Mouse (Mus musculus) erythroblast, embryonic 14.5 days (primary cell): Measurements from ENCODE around the gene Bmp8b. TPM values are rescaled to one million over a fixed set of nuclear protein-coding genes. Genes with fewer than 3 reads are reported as not detected.
A peak's percentile ranks its signal among the peaks of the same experiment; 100 is the strongest.

Experiments
- H3K27me3 ChIP-seq: 2 replicates; pipeline ENCODE4 v1.6.1; 2012; ENCODE audit warnings: inconsistent platforms; ENCODE audit not compliant: control insufficient read depth
- H3K36me3 ChIP-seq: 2 replicates; pipeline ENCODE4 v1.6.1; 2012; ENCODE audit warnings: mild to moderate bottlenecking, inconsistent platforms; ENCODE audit not compliant: control insufficient read depth
- H3K4me1 ChIP-seq: 2 replicates; pipeline ENCODE4 v1.6.1; 2012; ENCODE audit warnings: inconsistent platforms; ENCODE audit not compliant: control insufficient read depth
- H3K4me3 ChIP-seq: replicated peaks from 2 replicates; pipeline ENCODE3; 2012; ENCODE audit warnings: moderate library complexity, mild to moderate bottlenecking, inconsistent platforms
- H3K9me3 ChIP-seq: 2 replicates; pipeline ENCODE4 v1.6.1; 2012; ENCODE audit warnings: low read length, inconsistent platforms, mixed read lengths; ENCODE audit not compliant: control insufficient read depth
- GATA1 ChIP-seq: IDR thresholded peaks from 2 replicates; pipeline ENCODE4 v1.6.1; 2012; ENCODE audit warnings: low read length, inconsistent platforms, mixed read lengths
- TAL1 ChIP-seq: IDR thresholded peaks from 3 replicates; pipeline ENCODE4 v1.6.1; 2012; ENCODE audit warnings: low read length, inconsistent platforms, mixed read lengths
- polyA plus RNA-seq: library from polyadenylated mRNA; stranded (reverse); fragments of >175 nt; gene quantifications from 2 replicates; pipeline ENCODE4 v1.2.3, GENCODE M21; 2012

Bmp8b gene
- polyA plus RNA-seq, 1 experiment, result not detected

- peaks cover 75% of the 10 kb centered on the region for H3K36me3 ChIP-seq
- no peak overlapping the region for H3K4me3 ChIP-seq
- H3K27me3 ChIP-seq, result no peaks in the 10 kb centered on the region
- no peaks in the 10 kb centered on the region for H3K4me1 ChIP-seq
- TF ChIP-seq TAL1, result no peak
- no peak for TF ChIP-seq GATA1
- no peaks in the 10 kb centered on the region for H3K9me3 ChIP-seq
These were observed 22.1 kb downstream of the Bmp8b start for GRCm38 (mm10) chr4:123127051-123127450.

GRCm38 (mm10) chr4:123137551-123137950 is 32.6 kb downstream of the Bmp8b start:
- H3K27me3 ChIP-seq, result no peaks in the 10 kb centered on the region
- H3K4me3 ChIP-seq, result no peak overlapping the region
- no peaks in the 10 kb centered on the region for H3K9me3 ChIP-seq
- peaks cover 27% of the 10 kb centered on the region for H3K4me1 ChIP-seq
- H3K36me3 ChIP-seq, result peaks cover 42% of the 10 kb centered on the region
- TF ChIP-seq GATA1, result no peak
- TF ChIP-seq TAL1, result no peak

- H3K4me1 ChIP-seq, result peaks cover 27% of the 10 kb centered on the region
- no peaks in the 10 kb centered on the region for H3K27me3 ChIP-seq
- H3K36me3 ChIP-seq, result peaks cover 24% of the 10 kb centered on the region
- TF ChIP-seq GATA1 (no peak), TAL1 (no peak)
- H3K9me3 ChIP-seq, result no peaks in the 10 kb centered on the region
- peak within 1 kb of the TSS; percentile 92 for H3K4me3 ChIP-seq
These were observed 34.7 kb downstream of the Bmp8b start, which contains the start of gene Ppie for GRCm38 (mm10) chr4:123139513-123140154. Gene Ppie, minus strand, starts transcription at chr4:123139951.

- Histone ChIP-seq H3K27me3 (peaks cover 18% of the 10 kb centered on the region), H3K4me1 (no peaks in the 10 kb centered on the region)
These were observed 42.6 kb downstream of the Bmp8b start for GRCm38 (mm10) chr4:123147446-123148150.

GRCm38 (mm10) chr4:123152003-123152402 is 47.0 kb downstream of the Bmp8b start:
- Histone ChIP-seq H3K4me1 (no peaks in the 10 kb centered on the region), H3K4me3 (no peak overlapping the region), H3K36me3 (no peaks in the 10 kb centered on the region), H3K9me3 (no peaks in the 10 kb centered on the region), H3K27me3 (peaks cover 10% of the 10 kb centered on the region)
- no peak for TF ChIP-seq GATA1
- no peak for TF ChIP-seq TAL1

More at GRCm38 (mm10) chr4:123147446-123148150, 42.6 kb downstream of the Bmp8b start:
- TF ChIP-seq TAL1 (no peak), GATA1 (no peak)
- H3K4me3 ChIP-seq, result no peak overlapping the region
- no peaks in the 10 kb centered on the region for H3K9me3 ChIP-seq
- H3K36me3 ChIP-seq, result no peaks in the 10 kb centered on the region

GRCm38 (mm10) chr4:123152976-123153375 is 48.0 kb downstream of the Bmp8b start:
- TF ChIP-seq GATA1 (no peak), TAL1 (no peak)

GRCm38 (mm10) chr4:123155004-123155403 is 50.0 kb downstream of the Bmp8b start:
- Histone ChIP-seq H3K36me3 (no peaks in the 10 kb centered on the region), H3K4me1 (no peaks in the 10 kb centered on the region), H3K27me3 (0 out of 2 replicates have a peak, but pooled peaks cover 3% of the 10 kb centered on the region), H3K4me3 (no peak overlapping the region), H3K9me3 (no peaks in the 10 kb centered on the region)
- no peak for TF ChIP-seq GATA1
- no peak for TF ChIP-seq TAL1

More at GRCm38 (mm10) chr4:123152976-123153375, 48.0 kb downstream of the Bmp8b start:
- Histone ChIP-seq H3K36me3 (no peaks in the 10 kb centered on the region), H3K27me3 (peaks cover 4% of the 10 kb centered on the region), H3K4me3 (no peak overlapping the region), H3K4me1 (no peaks in the 10 kb centered on the region), H3K9me3 (no peaks in the 10 kb centered on the region)

GRCm38 (mm10) chr4:123155427-123155826 is 50.5 kb downstream of the Bmp8b start:
- Histone ChIP-seq H3K36me3 (no peaks in the 10 kb centered on the region), H3K27me3 (peaks cover 3% of the 10 kb centered on the region; the same call in 1 of the 2 replicates), H3K4me1 (no peaks in the 10 kb centered on the region), H3K9me3 (no peaks in the 10 kb centered on the region), H3K4me3 (no peak overlapping the region)
- no peak for TF ChIP-seq TAL1
- TF ChIP-seq GATA1, result no peak

GRCm38 (mm10) chr4:123155840-123156239 is 50.9 kb downstream of the Bmp8b start:
- no peaks in the 10 kb centered on the region for H3K9me3 ChIP-seq
- no peaks in the 10 kb centered on the region for H3K4me1 ChIP-seq
- H3K4me3 ChIP-seq, result no peak overlapping the region
- no peak for TF ChIP-seq GATA1
- no peak for TF ChIP-seq TAL1
- peaks cover 7% of the 10 kb centered on the region for H3K27me3 ChIP-seq
- H3K36me3 ChIP-seq, result no peaks in the 10 kb centered on the region
